ENCODE assay signal across 24 mouse cellular contexts in genomic region chr3:44130657-44131056, GRCm38 (mm10).
DNase-seq lines count a peak whose midpoint lies in the region; ATAC-seq and TF ChIP-seq lines count a peak whose summit lies in the region.
"Had no signal": no experiment of that assay in that cellular context is flagged by ENCODE, and none has a peak within 500 bp of the region (broad histone marks: within the 10 kb centered on the region; RNA-seq: fewer than 3 reads in every experiment).

No protein-coding gene starts in this region.

- no peak overlapping the region for H3K4me3 ChIP-seq in forebrain, embryonic 15.5 days
- no peak overlapping the region for H3K4me3 ChIP-seq in forebrain, embryonic 13.5 days
- H3K4me3 ChIP-seq in midbrain, embryonic 13.5 days (replicated peaks), result no peak overlapping the region
- no peak overlapping the region for H3K4me3 ChIP-seq in midbrain, embryonic 11.5 days (ENCODE audit: low read depth, low read length)
- H3K4me3 ChIP-seq in hindbrain, embryonic 15.5 days, result no peak overlapping the region
- H3K4me3 ChIP-seq in midbrain, postnatal 0 days (ENCODE audit: low read depth, low read length), result no peak overlapping the region
- H3K4me3 ChIP-seq: embryonic facial prominence, embryonic 12.5 days; heart, embryonic 10.5 days; limb, embryonic 12.5 days; lung, embryonic 15.5 days had no signal

- no peak for TF ChIP-seq CTCF in midbrain, postnatal 0 days (IDR thresholded peaks at IDR 0.05)

- H3K27me3 ChIP-seq in forebrain, embryonic 15.5 days, result no peaks in the 10 kb centered on the region
- no peaks in the 10 kb centered on the region for H3K27me3 ChIP-seq in forebrain, embryonic 13.5 days
- no peaks in the 10 kb centered on the region for H3K27me3 ChIP-seq in midbrain, embryonic 13.5 days
- H3K27me3 ChIP-seq in midbrain, embryonic 11.5 days (ENCODE audit: control insufficient read depth, insufficient read depth, low read length), result no peaks in the 10 kb centered on the region
- no peaks in the 10 kb centered on the region for H3K27me3 ChIP-seq in hindbrain, embryonic 15.5 days
- no peaks in the 10 kb centered on the region for H3K27me3 ChIP-seq in midbrain, postnatal 0 days (ENCODE audit: insufficient read depth, low read length)
- H3K27me3 ChIP-seq: embryonic facial prominence, embryonic 12.5 days; limb, embryonic 12.5 days; lung, embryonic 15.5 days had no signal

- WGBS in forebrain, embryonic 15.5 days, result 57% methylated on average over 1 of the region's 1 CpGs
- 83% methylated on average over 1 of the region's 1 CpGs for WGBS in forebrain, embryonic 13.5 days
- 60% methylated on average over 1 of the region's 1 CpGs for WGBS in midbrain, embryonic 13.5 days
- WGBS in midbrain, embryonic 11.5 days, result 86% methylated on average over 1 of the region's 1 CpGs
- WGBS in hindbrain, embryonic 15.5 days, result 76% methylated on average over 1 of the region's 1 CpGs
- 65% methylated on average over 1 of the region's 1 CpGs for WGBS in midbrain, postnatal 0 days

- no peak for DNase-seq in midbrain, embryonic 11.5 days (ENCODE audit: low spot score, missing footprints)
- DNase-seq in midbrain, postnatal 0 days (ENCODE audit: low spot score), result peak; percentile 18
- no peak for DNase-seq in cerebellum, postnatal 10 days
- DNase-seq: adrenal gland, adult 8-10 months; cerebellum, adult 9-10 months; embryo, embryonic 11 days; gastrocnemius, postnatal 25 days; heart, adult 11 months; heart, postnatal 36 days; kidney, adult 11 months; kidney, postnatal 25 days; lung, postnatal 36 days; thymus, adult 2 months; thymus, postnatal 36 days had no signal

- peak; percentile 38; the same call in 1 of the 2 replicates for ATAC-seq in forebrain, embryonic 15.5 days (replicated peaks)
- ATAC-seq in forebrain, embryonic 13.5 days, result no peak; the same call in 1 of the 2 replicates
- ATAC-seq in midbrain, embryonic 13.5 days, result 0 out of 2 replicates have a peak, but pooled peaks have one; percentile 56
- no peak for ATAC-seq in midbrain, embryonic 11.5 days (ENCODE audit: low FRiP score)
- ATAC-seq in hindbrain, embryonic 15.5 days (ENCODE audit: low FRiP score, low read depth), result peak; percentile 48; the same call in 1 of the 2 replicates
- no peak for ATAC-seq in midbrain, postnatal 0 days (ENCODE audit: low FRiP score)
- ATAC-seq: inflammation-experienced regulatory T-cells, adult 6 months had no signal

- H3K36me3 ChIP-seq in forebrain, embryonic 15.5 days, result no peaks in the 10 kb centered on the region
- no peaks in the 10 kb centered on the region for H3K36me3 ChIP-seq in forebrain, embryonic 13.5 days (ENCODE audit: poor library complexity, severe bottlenecking)
- no peaks in the 10 kb centered on the region for H3K36me3 ChIP-seq in midbrain, embryonic 13.5 days
- H3K36me3 ChIP-seq in midbrain, embryonic 11.5 days (ENCODE audit: control insufficient read depth, insufficient read depth, low read length), result no peaks in the 10 kb centered on the region
- H3K36me3 ChIP-seq in hindbrain, embryonic 15.5 days, result no peaks in the 10 kb centered on the region
- H3K36me3 ChIP-seq in midbrain, postnatal 0 days (ENCODE audit: insufficient read depth, low read length), result no peaks in the 10 kb centered on the region
- H3K36me3 ChIP-seq: embryonic facial prominence, embryonic 12.5 days; G1E; heart, embryonic 10.5 days; limb, embryonic 12.5 days; lung, embryonic 15.5 days had no signal

- H3K4me1 ChIP-seq in forebrain, embryonic 15.5 days, result no peaks in the 10 kb centered on the region
- H3K4me1 ChIP-seq in forebrain, embryonic 13.5 days, result no peaks in the 10 kb centered on the region
- no peaks in the 10 kb centered on the region for H3K4me1 ChIP-seq in midbrain, embryonic 13.5 days (replicated peaks)
- H3K4me1 ChIP-seq in midbrain, embryonic 11.5 days (ENCODE audit: control insufficient read depth, insufficient read depth, low read length), result no peaks in the 10 kb centered on the region
- H3K4me1 ChIP-seq in hindbrain, embryonic 15.5 days (replicated peaks), result no peaks in the 10 kb centered on the region
- H3K4me1 ChIP-seq in midbrain, postnatal 0 days (ENCODE audit: insufficient read depth, low read length), result no peaks in the 10 kb centered on the region
- H3K4me1 ChIP-seq: embryonic facial prominence, embryonic 12.5 days; heart, embryonic 10.5 days; limb, embryonic 12.5 days; lung, embryonic 15.5 days had no signal

- no peak overlapping the region for H3K9ac ChIP-seq in forebrain, embryonic 15.5 days (replicated peaks)
- no peak overlapping the region for H3K9ac ChIP-seq in forebrain, embryonic 13.5 days
- H3K9ac ChIP-seq in midbrain, embryonic 13.5 days (replicated peaks), result no peak overlapping the region
- no peak overlapping the region for H3K9ac ChIP-seq in midbrain, embryonic 11.5 days (ENCODE audit: low read length)
- no peak overlapping the region for H3K9ac ChIP-seq in hindbrain, embryonic 15.5 days
- H3K9ac ChIP-seq in midbrain, postnatal 0 days (replicated peaks; ENCODE audit: low read length, poor library complexity, severe bottlenecking), result no peak overlapping the region
- H3K9ac ChIP-seq: embryonic facial prominence, embryonic 12.5 days; limb, embryonic 12.5 days; lung, embryonic 15.5 days had no signal

- H3K9me3 ChIP-seq in forebrain, embryonic 15.5 days, result no peaks in the 10 kb centered on the region
- no peaks in the 10 kb centered on the region for H3K9me3 ChIP-seq in forebrain, embryonic 13.5 days (replicated peaks)
- H3K9me3 ChIP-seq in midbrain, embryonic 13.5 days, result no peaks in the 10 kb centered on the region
- no peaks in the 10 kb centered on the region for H3K9me3 ChIP-seq in midbrain, embryonic 11.5 days (ENCODE audit: control insufficient read depth, low read length)
- H3K9me3 ChIP-seq in hindbrain, embryonic 15.5 days, result no peaks in the 10 kb centered on the region
- no peaks in the 10 kb centered on the region for H3K9me3 ChIP-seq in midbrain, postnatal 0 days (ENCODE audit: low read length)
- H3K9me3 ChIP-seq: embryonic facial prominence, embryonic 12.5 days; G1E; heart, embryonic 10.5 days; limb, embryonic 12.5 days; lung, embryonic 15.5 days had no signal

- H3K27ac ChIP-seq in forebrain, embryonic 15.5 days (replicated peaks), result no peak overlapping the region
- H3K27ac ChIP-seq in forebrain, embryonic 13.5 days, result no peak overlapping the region
- no peak overlapping the region for H3K27ac ChIP-seq in midbrain, embryonic 13.5 days
- H3K27ac ChIP-seq in midbrain, embryonic 11.5 days (ENCODE audit: low read depth, low read length), result no peak overlapping the region
- no peak overlapping the region for H3K27ac ChIP-seq in hindbrain, embryonic 15.5 days (replicated peaks)
- H3K27ac ChIP-seq in midbrain, postnatal 0 days (ENCODE audit: low read depth, low read length), result no peak overlapping the region
- H3K27ac ChIP-seq: embryonic facial prominence, embryonic 12.5 days; heart, embryonic 10.5 days; limb, embryonic 12.5 days; lung, embryonic 15.5 days had no signal

- H3K4me2 ChIP-seq in forebrain, embryonic 15.5 days (replicated peaks), result no peak overlapping the region
- H3K4me2 ChIP-seq in forebrain, embryonic 13.5 days, result no peak overlapping the region
- H3K4me2 ChIP-seq in midbrain, embryonic 13.5 days (replicated peaks), result no peak overlapping the region
- H3K4me2 ChIP-seq in midbrain, embryonic 11.5 days, result no peak overlapping the region
- H3K4me2 ChIP-seq in hindbrain, embryonic 15.5 days, result no peak overlapping the region
- H3K4me2 ChIP-seq in midbrain, postnatal 0 days (ENCODE audit: low read depth, low read length, poor library complexity, severe bottlenecking), result no peak overlapping the region
- H3K4me2 ChIP-seq: embryonic facial prominence, embryonic 12.5 days; limb, embryonic 12.5 days; lung, embryonic 15.5 days had no signal

Comparison
In these comparisons a context has a peak if more than half of its experiments do, and no peak if none do; other contexts are left out.
1. ATAC-seq: peak in forebrain, embryonic 15.5 days (single experiment), midbrain, embryonic 13.5 days (single experiment) and hindbrain, embryonic 15.5 days (single experiment); none in forebrain, embryonic 13.5 days (single experiment), midbrain, embryonic 11.5 days (single experiment) and midbrain, postnatal 0 days (single experiment).